Mouse (Mus musculus): ENCODE measurements around the gene Gm42669.

Gm42669 gene

GRCm38 (mm10) chr5:107507321-107507720 lies at the start of gene Gm42669:
Gm42669 (plus strand) TSS chr5:107507621.
- no peak for ATAC-seq (ENCODE audit: insufficient number of reproducible peaks, low FRiP score, low TSS enrichment)

- no peak for ATAC-seq (ENCODE audit: insufficient number of reproducible peaks, low FRiP score, low TSS enrichment)
Observed at GRCm38 (mm10) chr5:107462147-107463076, 45.0 kb upstream of the Gm42669 start.

GRCm38 (mm10) chr5:107466501-107466900 lies 40.9 kb upstream of the Gm42669 start:
- no peak for ATAC-seq (ENCODE audit: insufficient number of reproducible peaks, low FRiP score, low TSS enrichment)

- ATAC-seq (ENCODE audit: insufficient number of reproducible peaks, low FRiP score, low TSS enrichment) = no peak
Observed at GRCm38 (mm10) chr5:107467098-107467497, 40.3 kb upstream of the Gm42669 start.

- ATAC-seq (ENCODE audit: insufficient number of reproducible peaks, low FRiP score, low TSS enrichment) = no peak
Observed at GRCm38 (mm10) chr5:107470600-107471329, 36.7 kb upstream of the Gm42669 start.

GRCm38 (mm10) chr5:107480194-107480593 lies 27.2 kb upstream of the Gm42669 start:
- no peak for ATAC-seq (ENCODE audit: insufficient number of reproducible peaks, low FRiP score, low TSS enrichment)

- no peak for ATAC-seq (ENCODE audit: insufficient number of reproducible peaks, low FRiP score, low TSS enrichment)
Observed at GRCm38 (mm10) chr5:107488996-107489395, 18.4 kb upstream of the Gm42669 start.

GRCm38 (mm10) chr5:107491036-107491435 lies 16.4 kb upstream of the Gm42669 start:
- ATAC-seq (ENCODE audit: insufficient number of reproducible peaks, low FRiP score, low TSS enrichment) = no peak

- no peak for ATAC-seq (ENCODE audit: insufficient number of reproducible peaks, low FRiP score, low TSS enrichment)
Observed at GRCm38 (mm10) chr5:107492471-107492870, 14.9 kb upstream of the Gm42669 start.

- no peak for ATAC-seq (ENCODE audit: insufficient number of reproducible peaks, low FRiP score, low TSS enrichment)
Observed at GRCm38 (mm10) chr5:107494759-107495158, 12.7 kb upstream of the Gm42669 start.

GRCm38 (mm10) chr5:107496047-107496446 lies 11.4 kb upstream of the Gm42669 start:
- ATAC-seq (ENCODE audit: insufficient number of reproducible peaks, low FRiP score, low TSS enrichment) = peak; percentile 96

- ATAC-seq (ENCODE audit: insufficient number of reproducible peaks, low FRiP score, low TSS enrichment) = no peak
Observed at GRCm38 (mm10) chr5:107497519-107498501, 9.6 kb upstream of the Gm42669 start.

- no peak for ATAC-seq (ENCODE audit: insufficient number of reproducible peaks, low FRiP score, low TSS enrichment)
Observed at GRCm38 (mm10) chr5:107498806-107499310, 8.6 kb upstream of the Gm42669 start.

GRCm38 (mm10) chr5:107499891-107500535 lies 7.4 kb upstream of the Gm42669 start:
- no peak for ATAC-seq (ENCODE audit: insufficient number of reproducible peaks, low FRiP score, low TSS enrichment)

GRCm38 (mm10) chr5:107500741-107501140 lies 6.7 kb upstream of the Gm42669 start:
- ATAC-seq (ENCODE audit: insufficient number of reproducible peaks, low FRiP score, low TSS enrichment) = no peak

- ATAC-seq (ENCODE audit: insufficient number of reproducible peaks, low FRiP score, low TSS enrichment) = no peak
Observed at GRCm38 (mm10) chr5:107510503-107510902, 3.1 kb downstream of the Gm42669 start.

GRCm38 (mm10) chr5:107511326-107511725 lies 3.9 kb downstream of the Gm42669 start:
- no peak for ATAC-seq (ENCODE audit: insufficient number of reproducible peaks, low FRiP score, low TSS enrichment)

- ATAC-seq (ENCODE audit: insufficient number of reproducible peaks, low FRiP score, low TSS enrichment) = peak; percentile 61; the same call in 1 of the 2 replicates
Observed at GRCm38 (mm10) chr5:107513583-107513982, 6.2 kb downstream of the Gm42669 start.

- ATAC-seq (ENCODE audit: insufficient number of reproducible peaks, low FRiP score, low TSS enrichment) = no peak
Observed at GRCm38 (mm10) chr5:107515453-107515852, 8.0 kb downstream of the Gm42669 start.

Measured in cerebellum, adult (tissue).